Mouse (Mus musculus) embryo, embryonic 10.5 days (tissue): ENCODE measurements around the gene Rtn1.

Experiments used
- DNase-seq: peaks from one replicate; pipeline ENCODE4 v3.0.0-alpha.2; 2015; ENCODE audit warnings: low spot score

Rtn1 gene

GRCm38 (mm10) chr12:72227731-72228130 is 181.1 kb downstream of the Rtn1 start:
- DNase-seq: no peak

GRCm38 (mm10) chr12:72225371-72225770 is 183.5 kb downstream of the Rtn1 start:
- DNase-seq: no peak

- DNase-seq: no peak
These were observed 185.2 kb downstream of the Rtn1 start for GRCm38 (mm10) chr12:72223557-72224102.

DNA sequence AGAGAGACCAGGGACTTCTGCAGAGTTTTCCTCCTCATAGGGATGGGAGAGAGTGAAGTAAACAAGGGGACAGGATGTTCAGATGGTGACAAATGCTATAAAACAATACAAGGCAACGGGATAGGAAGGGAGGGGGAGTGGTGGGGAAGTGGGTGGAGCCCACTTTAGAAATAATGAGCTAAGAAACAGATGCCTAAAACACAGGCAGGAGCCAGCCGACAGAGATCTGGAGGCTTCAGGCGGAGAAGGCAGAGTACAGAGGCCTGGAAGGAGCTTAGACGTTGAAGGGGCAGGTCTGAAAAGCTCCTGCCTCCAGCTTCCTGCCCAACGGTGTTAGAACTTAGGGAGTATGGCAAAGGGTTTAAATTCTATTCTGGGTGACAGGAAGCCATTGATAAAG is 195.3 kb downstream of the Rtn1 start:
- DNase-seq: no peak

- DNase-seq: no peak
These were observed 208.0 kb downstream of the Rtn1 start for GRCm38 (mm10) chr12:72200828-72201227.

DNA sequence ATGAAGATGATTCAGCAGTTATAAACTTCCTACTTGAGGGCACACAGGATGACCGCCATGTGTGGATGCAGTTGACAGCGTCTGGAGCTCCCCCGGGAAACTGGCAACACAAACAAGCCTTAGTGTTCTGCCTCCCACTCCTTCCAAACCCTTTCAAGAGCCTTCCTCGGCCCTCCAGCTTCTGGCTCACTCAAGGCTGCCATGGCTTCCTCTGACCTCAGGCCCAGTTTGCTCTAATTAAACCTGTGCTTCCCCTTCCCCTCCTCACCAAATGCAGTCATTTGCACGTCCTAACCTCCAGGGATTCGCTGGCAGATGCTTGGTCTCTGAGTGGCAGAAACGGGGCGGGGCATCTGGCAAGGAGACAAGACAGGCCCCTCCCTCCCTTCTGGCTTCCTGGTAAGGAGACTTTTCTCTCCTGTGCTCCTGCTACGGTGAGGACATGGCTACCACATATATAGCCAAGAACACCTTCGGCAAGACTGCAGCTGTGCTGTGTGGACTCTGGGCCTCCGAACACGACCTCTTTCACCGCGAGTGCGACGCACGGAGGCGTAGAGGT is 210.8 kb downstream of the Rtn1 start:
- peak; percentile 63 for DNase-seq

- DNase-seq: no peak
These were observed 211.4 kb downstream of the Rtn1 start for GRCm38 (mm10) chr12:72197434-72197833.

DNA sequence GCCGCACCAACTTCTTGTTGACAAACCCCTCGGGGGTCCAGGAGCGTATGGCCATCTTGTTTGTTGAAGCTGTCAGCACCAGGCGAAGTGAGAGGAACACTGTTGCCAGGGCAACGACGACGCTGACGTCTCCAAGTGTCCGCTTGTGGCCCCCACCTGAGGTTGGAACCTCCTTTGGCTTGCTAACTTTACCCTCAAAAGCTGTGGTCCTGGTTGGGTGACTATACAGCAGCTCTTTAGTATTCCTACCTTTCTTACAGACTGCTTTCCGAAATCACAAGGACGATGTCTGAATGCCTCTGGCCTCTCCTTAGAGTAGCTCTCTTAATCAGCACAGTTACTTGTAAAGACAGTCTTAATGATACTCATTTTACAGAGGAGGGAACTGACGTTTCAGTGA is 223.9 kb downstream of the Rtn1 start, which contains the start of gene Ccdc175:
Gene Ccdc175, minus strand, starts transcription at position 101 of the 400 bp plus-strand sequence.
- DNase-seq: no peak

- no peak for DNase-seq
These were observed 229.3 kb downstream of the Rtn1 start for GRCm38 (mm10) chr12:72179561-72179960.

GRCm38 (mm10) chr12:72178322-72178721 is 230.5 kb downstream of the Rtn1 start:
- no peak for DNase-seq
